Mouse (Mus musculus) lung, embryonic 15.5 days (tissue): Measurements from ENCODE around the gene Rpl10a. TPM values are rescaled to one million over a fixed set of nuclear protein-coding genes. Genes with fewer than 3 reads are reported as not detected.
"Not testable (repeated sequence)": the region's sequence is repeated elsewhere in the genome, so short reads cannot be mapped to it uniquely, and the experiment has no call there.

ENCODE experiments used
- ATAC-seq: fragments of 200-750 bp; cut with Nextera tagmentation; 2 replicates; pipeline ENCODE4 v1.8.0; 2017; ENCODE audit warnings: moderate number of reproducible peaks, borderline replicate concordance; ENCODE audit not compliant: low FRiP score, low TSS enrichment; ENCODE audit errors: extremely low read depth
- H3K27ac ChIP-seq: fragments of 300-500 bp; sonication (generic); 2 replicates; pipeline ENCODE4 v1.5.1; 2015; ENCODE audit warnings: moderate library complexity, mild to moderate bottlenecking, inconsistent platforms
- H3K27me3 ChIP-seq: fragments of 300-500 bp; sonication (generic); 2 replicates; pipeline ENCODE4 v1.6.1; 2015; ENCODE audit warnings: inconsistent platforms
- H3K36me3 ChIP-seq: fragments of 300-500 bp; sonication (generic); 2 replicates; pipeline ENCODE4 v1.6.1; 2015; ENCODE audit warnings: inconsistent platforms
- H3K4me1 ChIP-seq: fragments of 300-500 bp; sonication (generic); 2 replicates; pipeline ENCODE4 v1.6.1; 2015; ENCODE audit warnings: inconsistent platforms
- H3K4me2 ChIP-seq: fragments of 300-500 bp; sonication (generic); 2 replicates; pipeline ENCODE4 v1.6.1; 2015; ENCODE audit warnings: inconsistent platforms, mild to moderate bottlenecking, moderate library complexity
- H3K4me3 ChIP-seq: fragments of 300-500 bp; sonication (generic); 2 replicates; pipeline ENCODE4 v1.5.1; 2015; ENCODE audit warnings: mild to moderate bottlenecking, inconsistent platforms
- H3K9ac ChIP-seq: fragments of 300-500 bp; sonication (generic); 2 replicates; pipeline ENCODE4 v1.6.1; 2015; ENCODE audit warnings: inconsistent platforms
- H3K9me3 ChIP-seq: fragments of 300-500 bp; sonication (generic); 2 replicates; pipeline ENCODE4 v1.6.1; 2016; ENCODE audit warnings: inconsistent platforms
- WGBS: fragments of 180-500 bp; shearing (Covaris S2); methylation state at CpG from one replicate; pipeline ENCODE4 v1.1.7; 2015; 5-methylcytosine and 5-hydroxymethylcytosine counted together
- polyA plus RNA-seq: library from polyadenylated mRNA; unstranded; fragments of >200 nt; fragmentation: Nextera tagmentation; extraction: Ambion mirVana; gene quantifications from 2 replicates; pipeline ENCODE4 v1.2.1, GENCODE M21; 2015

The Rpl10a gene
- polyA plus RNA-seq, 1 experiment from 2014 or later, result 606 TPM

- H3K4me2 ChIP-seq, result no peak overlapping the region
- whole genome bisulfite sequencing, result 76% methylated on average over 5 of the region's 5 CpGs
- H3K27ac ChIP-seq, result no peak overlapping the region
- ATAC-seq, result no peak
- H3K9ac ChIP-seq, result no peak overlapping the region
- H3K4me3 ChIP-seq, result no peak overlapping the region
- H3K27me3 ChIP-seq, result no peaks in the 10 kb centered on the region
- H3K9me3 ChIP-seq, result no peaks in the 10 kb centered on the region
- H3K36me3 ChIP-seq, result peaks cover 8% of the 10 kb centered on the region; the same call in 1 of the 2 replicates
- peaks cover 23% of the 10 kb centered on the region for H3K4me1 ChIP-seq
Observed at GRCm38 (mm10) chr17:28311366-28312132, 16.7 kb upstream of the Rpl10a start.

- WGBS, result 21% methylated on average over 17 of the region's 17 CpGs
- ATAC-seq, result peak; percentile 3; the same call in 1 of the 2 replicates
- peak overlapping the region; percentile 69 for H3K4me3 ChIP-seq
- H3K27me3 ChIP-seq, result no peaks in the 10 kb centered on the region
- no peaks in the 10 kb centered on the region for H3K9me3 ChIP-seq
- peak overlapping the region; percentile 4; the same call in 1 of the 2 replicates for H3K9ac ChIP-seq
- peak overlapping the region; percentile 75 for H3K4me2 ChIP-seq
- peaks cover 23% of the 10 kb centered on the region for H3K4me1 ChIP-seq
- peaks cover 17% of the 10 kb centered on the region; the same call in 1 of the 2 replicates for H3K36me3 ChIP-seq
- peak overlapping the region; percentile 60 for H3K27ac ChIP-seq
Observed at GRCm38 (mm10) chr17:28312232-28313211, 15.7 kb upstream of the Rpl10a start.

GRCm38 (mm10) chr17:28313212-28313879, 14.9 kb upstream of the Rpl10a start, which contains the start of gene Fance:
Gene Fance (plus strand): TSS chr17:28313519.
- H3K27ac ChIP-seq, result peak within 1 kb of the TSS; percentile 93
- H3K9ac ChIP-seq, result peak within 1 kb of the TSS; percentile 81
- peak within 1 kb of the TSS; percentile 75 for H3K4me2 ChIP-seq
- H3K36me3 ChIP-seq, result peaks cover 23% of the 10 kb centered on the region
- no peaks in the 10 kb centered on the region for H3K9me3 ChIP-seq
- no peaks in the 10 kb centered on the region for H3K27me3 ChIP-seq
- ATAC-seq, result peak; percentile 98
- H3K4me1 ChIP-seq, result peaks cover 21% of the 10 kb centered on the region
- H3K4me3 ChIP-seq, result peak within 1 kb of the TSS; percentile 69
- under 1% methylated on average over 69 of the region's 69 CpGs for WGBS

- Histone ChIP-seq H3K9me3 (no peaks in the 10 kb centered on the region), H3K4me2 (peak overlapping the region; percentile 75), H3K4me1 (peaks cover 17% of the 10 kb centered on the region), H3K4me3 (peak overlapping the region; percentile 69), H3K27ac (peak overlapping the region; percentile 93), H3K27me3 (no peaks in the 10 kb centered on the region), H3K9ac (peak overlapping the region; percentile 81), H3K36me3 (peaks cover 28% of the 10 kb centered on the region)
- whole genome bisulfite sequencing, result under 1% methylated on average over 11 of the region's 11 CpGs
- peak; percentile 32 for ATAC-seq
Observed at GRCm38 (mm10) chr17:28313880-28314225, 14.4 kb upstream of the Rpl10a start.

- Histone ChIP-seq H3K36me3 (peaks cover 40% of the 10 kb centered on the region), H3K4me1 (peaks cover 17% of the 10 kb centered on the region), H3K4me2 (no peak overlapping the region), H3K9me3 (no peaks in the 10 kb centered on the region), H3K27me3 (no peaks in the 10 kb centered on the region), H3K27ac (no peak overlapping the region), H3K9ac (0 out of 2 replicates have a peak overlapping the region, but pooled peaks have one; percentile 2), H3K4me3 (no peak overlapping the region)
- WGBS, result 88% methylated on average over 20 of the region's 20 CpGs
- ATAC-seq, result no peak
Observed at GRCm38 (mm10) chr17:28315611-28316160, 12.6 kb upstream of the Rpl10a start.

- Histone ChIP-seq H3K4me3 (no peak overlapping the region), H3K36me3 (peaks cover 43% of the 10 kb centered on the region), H3K9me3 (no peaks in the 10 kb centered on the region), H3K4me2 (no peak overlapping the region), H3K4me1 (peaks cover 17% of the 10 kb centered on the region), H3K27ac (no peak overlapping the region), H3K27me3 (no peaks in the 10 kb centered on the region), H3K9ac (no peak overlapping the region)
- no peak for ATAC-seq
- 90% methylated on average over 9 of the region's 9 CpGs for WGBS
Observed at GRCm38 (mm10) chr17:28316476-28316875, 11.8 kb upstream of the Rpl10a start.

GRCm38 (mm10) chr17:28317091-28317490, 11.2 kb upstream of the Rpl10a start:
- H3K4me2 ChIP-seq, result no peak overlapping the region
- H3K9me3 ChIP-seq, result no peaks in the 10 kb centered on the region
- 62% methylated on average over 8 of the region's 8 CpGs for WGBS
- peaks cover 44% of the 10 kb centered on the region for H3K36me3 ChIP-seq
- H3K9ac ChIP-seq, result no peak overlapping the region
- no peak overlapping the region for H3K4me3 ChIP-seq
- no peaks in the 10 kb centered on the region for H3K27me3 ChIP-seq
- peaks cover 17% of the 10 kb centered on the region for H3K4me1 ChIP-seq
- no peak overlapping the region for H3K27ac ChIP-seq
- no peak for ATAC-seq

- Histone ChIP-seq H3K27me3 (no peaks in the 10 kb centered on the region), H3K36me3 (peaks cover 50% of the 10 kb centered on the region), H3K4me3 (no peak overlapping the region), H3K9ac (no peak overlapping the region), H3K4me2 (no peak overlapping the region), H3K27ac (no peak overlapping the region), H3K4me1 (peaks cover 17% of the 10 kb centered on the region), H3K9me3 (no peaks in the 10 kb centered on the region)
- 80% methylated on average over 9 of the region's 9 CpGs for WGBS
- no peak for ATAC-seq
Observed at GRCm38 (mm10) chr17:28317725-28318124, 10.5 kb upstream of the Rpl10a start.

- H3K4me2 ChIP-seq, result no peak overlapping the region
- H3K9ac ChIP-seq, result no peak overlapping the region
- peaks cover 54% of the 10 kb centered on the region for H3K36me3 ChIP-seq
- no peaks in the 10 kb centered on the region for H3K4me1 ChIP-seq
- H3K27ac ChIP-seq, result no peak overlapping the region
- WGBS, result 79% methylated on average over 4 of the region's 4 CpGs
- no peaks in the 10 kb centered on the region for H3K27me3 ChIP-seq
- no peaks in the 10 kb centered on the region for H3K9me3 ChIP-seq
- no peak overlapping the region for H3K4me3 ChIP-seq
- no peak for ATAC-seq
Observed at GRCm38 (mm10) chr17:28321700-28322099, 6.6 kb upstream of the Rpl10a start.

GRCm38 (mm10) chr17:28323786-28324185, 4.5 kb upstream of the Rpl10a start:
- no peaks in the 10 kb centered on the region for H3K27me3 ChIP-seq
- H3K9ac ChIP-seq, result no peak overlapping the region
- H3K4me3 ChIP-seq, result no peak overlapping the region
- ATAC-seq, result no peak
- WGBS, result 89% methylated on average over 8 of the region's 8 CpGs
- peaks cover 11% of the 10 kb centered on the region for H3K4me1 ChIP-seq
- H3K4me2 ChIP-seq, result no peak overlapping the region
- H3K27ac ChIP-seq, result no peak overlapping the region
- H3K36me3 ChIP-seq, result peaks cover 35% of the 10 kb centered on the region
- H3K9me3 ChIP-seq, result no peaks in the 10 kb centered on the region

- Histone ChIP-seq H3K4me1 (peaks cover 12% of the 10 kb centered on the region), H3K36me3 (peaks cover 30% of the 10 kb centered on the region)
- not testable (repeated sequence) for H3K4me2 ChIP-seq, ATAC-seq, H3K9me3 ChIP-seq, H3K4me3 ChIP-seq, H3K27me3 ChIP-seq, H3K9ac ChIP-seq, H3K27ac ChIP-seq
- 93% methylated on average over 7 of the region's 7 CpGs for WGBS
Observed at GRCm38 (mm10) chr17:28324416-28324815, 3.9 kb upstream of the Rpl10a start.
